ENCODE assay signal across 8 mouse cellular contexts in genomic region chr4:95897236-95897874, GRCm38 (mm10).
DNase-seq lines count a peak whose midpoint lies in the region; ATAC-seq lines count a peak whose summit lies in the region.
"Had no signal": no experiment of that assay in that cellular context is flagged by ENCODE, and none has a peak within 500 bp of the region (broad histone marks: within the 10 kb centered on the region; RNA-seq: fewer than 3 reads in every experiment).

No protein-coding gene starts in this region.

- H3K4me2 ChIP-seq in hindbrain, embryonic 13.5 days: no peak overlapping the region
- H3K4me2 ChIP-seq in lung, embryonic 16.5 days (ENCODE audit: low read depth, low read length): no peak overlapping the region

- no peak overlapping the region for H3K27ac ChIP-seq in hindbrain, embryonic 13.5 days
- H3K27ac ChIP-seq in lung, embryonic 16.5 days (ENCODE audit: low read length): peak overlapping the region; percentile 58; the same call in 1 of the 2 replicates
- H3K27ac ChIP-seq: left cerebral cortex, adult 2 months had no signal

- H3K36me3 ChIP-seq in hindbrain, embryonic 13.5 days: no peaks in the 10 kb centered on the region
- no peaks in the 10 kb centered on the region for H3K36me3 ChIP-seq in lung, embryonic 16.5 days (ENCODE audit: control insufficient read depth, insufficient read depth, low read length)

- 73% methylated on average over 7 of the region's 7 CpGs for WGBS in hindbrain, embryonic 13.5 days
- 43% methylated on average over 7 of the region's 7 CpGs for WGBS in lung, embryonic 16.5 days

- no peaks in the 10 kb centered on the region for H3K27me3 ChIP-seq in hindbrain, embryonic 13.5 days
- H3K27me3 ChIP-seq in lung, embryonic 16.5 days (ENCODE audit: control insufficient read depth, insufficient read depth, low read depth, low read length): no peaks in the 10 kb centered on the region

- DNase-seq in right cerebral cortex, adult 18-20 months: peak; percentile 52
- DNase-seq in right cerebral cortex, postnatal 25 days: no peak
- DNase-seq in testis, postnatal 14 days (ENCODE audit: low spot score): peak; percentile 33
- DNase-seq in layer of hippocampus, adult 18-20 months (ENCODE audit: low spot score in 2 of 2): no peak

- no peak overlapping the region for H3K4me3 ChIP-seq in hindbrain, embryonic 13.5 days
- no peak overlapping the region for H3K4me3 ChIP-seq in lung, embryonic 16.5 days (ENCODE audit: low read length)
- H3K4me3 ChIP-seq: left cerebral cortex, adult 2 months had no signal

- no peak overlapping the region for H3K9ac ChIP-seq in hindbrain, embryonic 13.5 days
- H3K9ac ChIP-seq in lung, embryonic 16.5 days (ENCODE audit: low read length): no peak overlapping the region

- H3K4me1 ChIP-seq in hindbrain, embryonic 13.5 days (replicated peaks): peaks cover 22% of the 10 kb centered on the region
- H3K4me1 ChIP-seq in lung, embryonic 16.5 days (replicated peaks; ENCODE audit: control insufficient read depth, insufficient read depth, low read length): peaks cover 31% of the 10 kb centered on the region

- 0 out of 2 replicates have a peak, but pooled peaks have one; percentile 24 for ATAC-seq in hindbrain, embryonic 13.5 days (ENCODE audit: low FRiP score)
- peak; percentile 84 for ATAC-seq in lung, embryonic 16.5 days (ENCODE audit: low read depth)
- no peak for ATAC-seq in CD4-positive, CD25-positive, alpha-beta regulatory T cell, adult 4 months

- no peaks in the 10 kb centered on the region for H3K9me3 ChIP-seq in hindbrain, embryonic 13.5 days
- H3K9me3 ChIP-seq in lung, embryonic 16.5 days (ENCODE audit: control insufficient read depth, low read length): no peaks in the 10 kb centered on the region

Comparison
In these comparisons a context has a peak if more than half of its experiments do, and no peak if none do; other contexts are left out.
1. DNase-seq: peak in right cerebral cortex, adult 18-20 months (single experiment) and testis, postnatal 14 days (single experiment); none in right cerebral cortex, postnatal 25 days (single experiment) and layer of hippocampus, adult 18-20 months (0 of 2).